Mouse (Mus musculus) cortical plate, adult 2 months (tissue): ENCODE data around the gene Phactr1.

Source experiments
- CTCF ChIP-seq: fragments of 200-500 bp; IDR thresholded peaks from 2 replicates; pipeline ENCODE4 v1.5.1; 2011; ENCODE audit warnings: mild to moderate bottlenecking, control low read depth, low read length; ENCODE audit not compliant: insufficient read depth; ENCODE audit errors: extremely low read depth
- POLR2A ChIP-seq: fragments of 200-500 bp; IDR thresholded peaks from 2 replicates; pipeline ENCODE4 v1.6.1; 2011; ENCODE audit warnings: mild to moderate bottlenecking, low read length, control low read depth; ENCODE audit not compliant: insufficient read depth; ENCODE audit errors: extremely low read depth

GRCm38 (mm10) chr13:43133400-43133799 is 453.0 kb downstream of the Phactr1 start:
- TF ChIP-seq CTCF (no peak), POLR2A (no peak)
